Mouse (Mus musculus) neural tube, embryonic 11.5 days (tissue): ENCODE results near the gene Pde6b. TPM values are rescaled to one million over a fixed set of nuclear protein-coding genes. Genes with fewer than 3 reads are reported as not detected.

Source experiments
- ATAC-seq: fragments of 200-750 bp; cut with Nextera tagmentation; 2 replicates; pipeline ENCODE4 v1.8.0; 2017; ENCODE audit warnings: moderate number of reproducible peaks, mild to moderate bottlenecking, moderate TSS enrichment, moderate library complexity; ENCODE audit not compliant: insufficient read depth, low FRiP score, low TSS enrichment
- DNase-seq: peaks from one replicate; pipeline ENCODE4 v3.0.0-alpha.2; 2015; ENCODE audit warnings: low spot score
- H3K27ac ChIP-seq: fragments of 300-500 bp; sonication (generic); 2 replicates; pipeline ENCODE4 v1.5.1; 2014; ENCODE audit warnings: low read depth, mild to moderate bottlenecking, low read length
- H3K27me3 ChIP-seq: fragments of 300-500 bp; sonication (generic); 2 replicates; pipeline ENCODE4 v1.6.1; 2014; ENCODE audit warnings: mild to moderate bottlenecking, low read length, mixed read lengths; ENCODE audit not compliant: control insufficient read depth, insufficient read depth
- H3K36me3 ChIP-seq: fragments of 300-500 bp; sonication (generic); 2 replicates; pipeline ENCODE4 v1.6.1; 2014; ENCODE audit warnings: mild to moderate bottlenecking, low read length, moderate library complexity, mixed read lengths; ENCODE audit not compliant: control insufficient read depth, insufficient read depth
- H3K4me1 ChIP-seq: fragments of 300-500 bp; sonication (generic); 2 replicates; pipeline ENCODE4 v1.6.1; 2014; ENCODE audit warnings: low read length, mixed read lengths; ENCODE audit not compliant: control insufficient read depth, insufficient read depth
- H3K4me2 ChIP-seq: fragments of 300-500 bp; sonication (generic); 2 replicates; pipeline ENCODE4 v1.6.1; 2014; ENCODE audit warnings: low read depth, mild to moderate bottlenecking, moderate library complexity
- H3K4me3 ChIP-seq: fragments of 300-500 bp; sonication (generic); 2 replicates; pipeline ENCODE4 v1.5.1; 2014; ENCODE audit warnings: low read depth, low read length
- H3K9ac ChIP-seq: fragments of 300-500 bp; sonication (generic); 2 replicates; pipeline ENCODE4 v1.6.1; 2014; ENCODE audit warnings: mild to moderate bottlenecking, low read length
- H3K9me3 ChIP-seq: fragments of 300-500 bp; sonication (generic); 2 replicates; pipeline ENCODE4 v1.6.1; 2016; ENCODE audit warnings: low read length; ENCODE audit not compliant: control insufficient read depth
- WGBS: fragments of 180-500 bp; shearing (Covaris S2); extraction: QIAGEN DNeasy Blood & Tissue Kit; methylation state at CpG from one replicate; pipeline ENCODE4 v1.1.7; 2014; 5-methylcytosine and 5-hydroxymethylcytosine counted together
- polyA plus RNA-seq: library from polyadenylated mRNA; unstranded; fragments of >200 nt; fragmentation: Nextera tagmentation; extraction: Ambion mirVana; gene quantifications from 2 replicates; pipeline ENCODE4 v1.2.1, GENCODE M21; 2014

Gene Pde6b
- polyA plus RNA-seq, 1 experiment from 2014 or later = 0.19 TPM

GRCm38 (mm10) chr5:108448785-108449668 is 60.8 kb downstream of the Pde6b start, which contains the start of gene Mfsd7a:
Mfsd7a (minus strand) TSS chr5:108448891.
- peak within 1 kb of the TSS; percentile 37; the same call in 1 of the 2 replicates for H3K9ac ChIP-seq
- peak; percentile 67; the same call in 1 of the 2 replicates for ATAC-seq
- peak within 1 kb of the TSS; percentile 50 for H3K4me2 ChIP-seq
- 12% methylated on average over 24 of the region's 24 CpGs for WGBS
- no peaks in the 10 kb centered on the region for H3K36me3 ChIP-seq
- peak within 1 kb of the TSS; percentile 22 for H3K4me3 ChIP-seq
- H3K4me1 ChIP-seq = no peaks in the 10 kb centered on the region
- DNase-seq = peak; percentile 50
- no peaks in the 10 kb centered on the region; the same call in 1 of the 2 replicates for H3K27me3 ChIP-seq
- no peak within 1 kb of the TSS for H3K27ac ChIP-seq
- H3K9me3 ChIP-seq = no peaks in the 10 kb centered on the region

GRCm38 (mm10) chr5:108450837-108451540 is 62.8 kb downstream of the Pde6b start:
- Histone ChIP-seq H3K9me3 (no peaks in the 10 kb centered on the region), H3K4me1 (no peaks in the 10 kb centered on the region), H3K27me3 (no peaks in the 10 kb centered on the region; the same call in 1 of the 2 replicates), H3K9ac (no peak overlapping the region), H3K4me3 (no peak overlapping the region), H3K36me3 (no peaks in the 10 kb centered on the region), H3K4me2 (no peak overlapping the region), H3K27ac (no peak overlapping the region)
- no peak for DNase-seq
- ATAC-seq = no peak
- 85% methylated on average over 8 of the region's 8 CpGs for WGBS

- DNase-seq (no peak), ATAC-seq (no peak)
- Histone ChIP-seq H3K27ac (no peak overlapping the region), H3K4me3 (no peak overlapping the region), H3K9me3 (no peaks in the 10 kb centered on the region), H3K4me2 (no peak overlapping the region), H3K27me3 (no peaks in the 10 kb centered on the region; the same call in 1 of the 2 replicates), H3K36me3 (no peaks in the 10 kb centered on the region), H3K9ac (no peak overlapping the region), H3K4me1 (no peaks in the 10 kb centered on the region)
- WGBS = 78% methylated on average over 1 of the region's 1 CpGs
Observed at GRCm38 (mm10) chr5:108451611-108452010, 63.4 kb downstream of the Pde6b start.

- Histone ChIP-seq H3K27ac (no peak overlapping the region), H3K9ac (no peak overlapping the region), H3K4me1 (no peaks in the 10 kb centered on the region), H3K4me2 (no peak overlapping the region), H3K9me3 (no peaks in the 10 kb centered on the region), H3K27me3 (no peaks in the 10 kb centered on the region; the same call in 1 of the 2 replicates), H3K36me3 (no peaks in the 10 kb centered on the region), H3K4me3 (no peak overlapping the region)
- WGBS = 82% methylated on average over 1 of the region's 1 CpGs
- ATAC-seq (no peak), DNase-seq (no peak)
Observed at GRCm38 (mm10) chr5:108452422-108452821, 64.2 kb downstream of the Pde6b start.

DNA sequence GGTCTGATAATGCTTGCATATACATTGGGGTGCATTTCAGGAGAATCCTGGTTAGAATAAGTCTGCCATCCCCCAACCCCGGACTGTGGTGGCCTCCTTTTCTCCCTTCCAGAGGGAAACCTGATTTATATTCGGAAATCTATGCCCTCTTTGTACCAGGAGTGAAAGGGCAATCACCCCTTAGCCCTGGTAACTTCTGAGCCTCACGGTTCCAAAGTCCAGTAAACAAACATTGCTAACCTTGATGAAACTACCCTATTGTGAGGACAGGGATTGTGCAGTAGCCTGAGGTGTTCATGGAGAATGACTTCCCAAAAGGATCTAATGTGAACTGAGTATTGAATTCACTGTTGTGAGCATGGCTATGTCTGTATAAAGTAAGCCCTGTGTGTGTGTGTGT is 65.9 kb downstream of the Pde6b start:
- Histone ChIP-seq H3K4me1 (no peaks in the 10 kb centered on the region), H3K4me3 (no peak overlapping the region), H3K4me2 (no peak overlapping the region), H3K9me3 (no peaks in the 10 kb centered on the region), H3K36me3 (no peaks in the 10 kb centered on the region), H3K27ac (no peak overlapping the region), H3K27me3 (no peaks in the 10 kb centered on the region; the same call in 1 of the 2 replicates), H3K9ac (no peak overlapping the region)
- no peak for ATAC-seq
- 51% methylated on average over 3 of the region's 3 CpGs for WGBS
- no peak for DNase-seq

GRCm38 (mm10) chr5:108458706-108459105 is 70.5 kb downstream of the Pde6b start:
- 78% methylated on average over 2 of the region's 2 CpGs for WGBS
- DNase-seq = no peak
- H3K36me3 ChIP-seq = no peaks in the 10 kb centered on the region

DNA sequence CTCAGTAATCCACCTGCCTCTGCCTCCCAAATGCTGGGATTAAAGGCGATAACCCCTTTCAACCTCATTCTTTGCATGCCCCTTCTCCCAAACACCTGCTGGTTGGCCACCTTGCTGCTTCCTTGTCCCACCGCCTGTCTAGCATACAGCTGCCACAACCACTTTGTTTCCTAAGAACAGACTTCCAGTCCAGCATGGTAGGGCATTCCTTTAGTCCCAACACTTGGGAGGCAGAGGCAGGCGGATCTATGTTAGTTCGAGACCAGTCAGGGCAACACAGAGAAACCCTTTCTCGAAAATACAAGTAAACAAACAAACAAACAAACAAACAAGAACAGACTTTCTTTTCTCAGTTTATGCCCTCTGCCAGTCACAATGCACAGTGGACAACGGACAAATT is 72.3 kb downstream of the Pde6b start:
- Histone ChIP-seq H3K4me3 (peak overlapping the region; percentile 84), H3K4me2 (peak overlapping the region; percentile 80), H3K36me3 (no peaks in the 10 kb centered on the region), H3K4me1 (peaks cover 25% of the 10 kb centered on the region), H3K9ac (peak overlapping the region; percentile 99), H3K27ac (no peak overlapping the region), H3K9me3 (no peaks in the 10 kb centered on the region), H3K27me3 (no peaks in the 10 kb centered on the region)
- DNase-seq = no peak
- WGBS = 40% methylated on average over 6 of the region's 6 CpGs
- ATAC-seq = no peak

More at GRCm38 (mm10) chr5:108458706-108459105, 70.5 kb downstream of the Pde6b start:
- Histone ChIP-seq H3K9ac (no peak overlapping the region), H3K4me3 (no peak overlapping the region), H3K4me2 (no peak overlapping the region), H3K4me1 (peaks cover 19% of the 10 kb centered on the region), H3K27ac (no peak overlapping the region), H3K27me3 (no peaks in the 10 kb centered on the region), H3K9me3 (no peaks in the 10 kb centered on the region)
- no peak for ATAC-seq

DNA sequence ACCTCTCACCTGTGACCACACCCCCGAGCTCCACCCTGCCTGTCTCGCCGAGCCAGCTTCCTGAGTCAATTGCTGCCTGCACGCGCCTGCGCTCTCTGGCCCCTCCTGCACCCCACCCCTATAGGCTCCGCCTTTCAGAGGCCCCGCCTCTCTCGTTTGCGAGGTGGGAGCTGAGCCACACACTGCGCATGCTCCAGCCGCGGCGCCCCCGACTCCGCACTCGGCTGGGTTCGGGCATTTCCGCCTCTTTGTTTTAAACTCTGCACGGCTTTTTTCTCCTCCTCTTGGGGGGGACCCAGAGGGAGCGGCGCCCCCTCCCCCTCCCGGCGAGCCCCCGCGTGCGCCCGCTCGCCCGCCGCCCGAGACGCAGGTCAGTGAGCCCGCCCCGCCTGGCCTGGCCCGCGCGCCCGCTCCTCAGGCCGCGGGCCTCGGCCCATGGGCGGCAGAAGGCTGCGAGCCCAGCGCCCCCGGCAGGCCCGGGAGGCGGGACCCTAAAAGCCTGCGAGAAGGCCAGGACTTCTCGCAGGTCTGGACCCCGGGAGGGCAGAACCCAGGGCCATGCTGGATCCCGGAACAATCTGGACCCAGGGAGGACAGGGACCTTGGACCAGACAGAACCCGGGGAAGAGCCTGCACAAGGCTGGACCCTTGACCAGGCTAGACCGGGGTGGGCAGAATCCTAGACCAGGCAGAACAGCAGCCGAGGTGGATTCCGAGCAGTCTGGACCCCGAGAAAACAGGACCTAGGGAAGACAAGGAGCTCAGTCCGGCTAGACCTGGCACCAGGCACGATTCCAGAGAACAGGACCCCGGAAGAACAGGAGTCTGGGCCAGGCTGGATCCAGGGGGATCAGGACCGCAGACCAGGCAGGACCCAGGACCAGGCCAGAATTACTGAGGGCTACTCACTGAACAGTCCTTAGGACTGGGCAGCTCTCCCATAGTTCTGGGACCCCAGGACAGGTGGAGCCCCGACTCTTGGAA is 73.2 kb downstream of the Pde6b start, which contains the start of gene Pcgf3:
Gene Pcgf3, plus strand, starts transcription at position 151 of the 984 bp plus-strand sequence.
- Histone ChIP-seq H3K4me3 (peak within 1 kb of the TSS; percentile 84), H3K27me3 (no peaks in the 10 kb centered on the region), H3K4me2 (peak within 1 kb of the TSS; percentile 80), H3K27ac (peak within 1 kb of the TSS; percentile 80), H3K4me1 (peaks cover 25% of the 10 kb centered on the region), H3K36me3 (no peaks in the 10 kb centered on the region), H3K9ac (peak within 1 kb of the TSS; percentile 99), H3K9me3 (no peaks in the 10 kb centered on the region)
- under 1% methylated on average over 62 of the region's 62 CpGs for whole genome bisulfite sequencing
- DNase-seq (peak; percentile 97), ATAC-seq (peak; percentile 96)
